Mouse (Mus musculus) left cerebral cortex, adult 9 months (tissue): ENCODE results near the gene Spire2.
A peak's percentile ranks its signal among the peaks of the same experiment; 100 is the strongest.

Source experiments
- DNase-seq, 2 experiments: peaks; one replicate each; pipeline ENCODE4 v3.0.0; 2022; ENCODE audit warnings: low spot score in 2 of 2

Gene Spire2

DNA sequence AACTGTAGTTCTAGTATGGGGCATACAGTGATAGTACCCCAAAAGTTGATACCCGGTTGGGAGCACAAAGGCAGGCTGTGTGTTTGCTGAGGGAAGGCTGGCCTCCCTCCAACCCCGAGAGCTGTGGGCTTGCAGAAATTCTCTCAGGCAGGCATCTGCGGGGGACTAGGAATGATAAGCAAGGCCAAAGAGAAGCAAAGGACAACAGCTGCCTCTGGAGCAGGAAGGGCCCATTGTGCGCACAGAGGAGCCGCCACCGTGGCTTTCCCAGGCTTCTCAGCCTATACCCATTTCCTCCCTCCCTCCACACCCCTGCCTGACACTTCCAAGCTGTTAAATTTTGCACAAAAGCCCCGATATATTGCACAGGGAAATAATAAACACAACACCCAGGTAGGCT, 1.4 kb downstream of the Spire2 start:
- no peak for DNase-seq

DNA sequence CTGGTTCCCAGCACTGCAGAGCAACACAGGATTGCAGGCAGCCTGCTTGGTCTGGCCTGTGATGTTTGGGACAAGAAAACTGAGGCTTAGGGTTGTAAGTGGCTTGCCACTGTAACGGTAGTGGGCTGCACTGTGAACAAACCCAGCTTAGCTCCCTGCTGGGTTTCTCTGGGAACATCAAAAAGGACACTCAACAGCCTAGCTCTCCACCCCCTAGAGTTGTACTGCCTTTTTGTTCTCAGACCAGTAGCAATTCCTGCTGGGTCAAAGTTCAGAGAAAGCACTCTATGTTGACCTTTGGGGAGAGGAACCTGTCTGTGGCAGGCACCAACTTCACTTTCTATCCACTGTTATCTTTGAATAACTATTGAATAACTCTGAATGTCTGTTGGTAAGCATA, 2.0 kb downstream of the Spire2 start:
- no peak for DNase-seq

DNA sequence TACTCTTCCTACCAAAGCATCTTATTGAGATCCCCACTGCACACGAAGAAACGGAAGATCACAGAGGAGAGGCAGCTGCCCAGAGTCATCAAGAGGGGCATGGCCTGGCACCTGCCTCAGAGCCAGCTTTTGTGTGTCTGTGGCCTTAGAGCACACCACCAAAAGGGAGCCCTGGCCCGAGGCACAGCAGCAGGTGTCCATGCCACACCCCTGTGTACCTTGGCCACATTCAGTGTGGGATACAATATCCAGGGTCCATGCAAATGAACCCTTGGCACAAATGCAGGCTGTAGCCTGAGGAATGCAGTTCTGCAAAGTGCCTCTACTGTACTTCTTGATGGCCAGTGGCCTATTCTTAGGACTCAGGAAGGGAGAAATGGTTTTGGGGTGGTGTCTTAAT, 5.0 kb downstream of the Spire2 start:
- DNase-seq = no peak

GRCm38 (mm10) chr8:123340071-123340470, 7.6 kb downstream of the Spire2 start:
- DNase-seq = no peak

GRCm38 (mm10) chr8:123341040-123342015, 8.8 kb downstream of the Spire2 start:
- no peak for DNase-seq

DNA sequence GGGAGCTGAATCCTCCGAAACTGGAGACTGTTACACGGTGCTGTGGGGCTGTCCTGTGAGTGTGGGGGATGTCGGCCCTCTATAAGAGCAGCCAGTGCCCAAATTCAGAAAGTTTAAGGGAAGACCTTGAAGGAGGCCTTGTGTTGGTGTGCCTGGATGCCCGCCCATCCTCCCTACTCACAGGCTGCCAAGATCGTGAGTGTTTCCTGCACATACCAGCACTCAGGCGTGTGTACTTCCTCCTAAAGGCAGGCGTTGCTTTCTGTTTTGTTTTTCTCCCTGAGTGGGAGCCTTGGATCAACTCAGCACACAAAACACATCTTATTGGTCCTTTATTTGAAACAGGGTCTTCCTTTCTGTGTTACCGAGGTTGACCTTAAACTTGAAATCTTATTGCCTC, 9.7 kb downstream of the Spire2 start:
- no peak for DNase-seq

DNA sequence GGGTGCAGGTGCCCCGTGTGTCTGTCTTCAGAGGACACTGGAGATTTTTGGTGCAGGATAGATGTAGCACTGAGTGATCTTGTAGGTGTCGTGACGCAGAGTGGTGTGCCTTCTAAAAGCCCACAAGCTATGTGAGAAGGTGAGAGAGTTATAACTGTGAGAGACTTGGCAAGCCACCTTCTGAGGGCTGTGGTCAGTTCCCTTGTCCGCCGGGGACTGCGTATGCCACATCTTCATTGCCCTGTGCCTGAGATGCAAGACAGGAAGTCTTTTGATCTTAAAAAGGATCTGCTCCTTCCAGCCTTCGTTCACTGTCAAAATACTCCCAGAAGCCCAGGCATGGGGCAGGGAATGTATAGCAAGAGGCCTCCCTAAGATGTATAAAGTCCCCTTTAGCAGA, 10.4 kb downstream of the Spire2 start:
- no peak for DNase-seq

DNA sequence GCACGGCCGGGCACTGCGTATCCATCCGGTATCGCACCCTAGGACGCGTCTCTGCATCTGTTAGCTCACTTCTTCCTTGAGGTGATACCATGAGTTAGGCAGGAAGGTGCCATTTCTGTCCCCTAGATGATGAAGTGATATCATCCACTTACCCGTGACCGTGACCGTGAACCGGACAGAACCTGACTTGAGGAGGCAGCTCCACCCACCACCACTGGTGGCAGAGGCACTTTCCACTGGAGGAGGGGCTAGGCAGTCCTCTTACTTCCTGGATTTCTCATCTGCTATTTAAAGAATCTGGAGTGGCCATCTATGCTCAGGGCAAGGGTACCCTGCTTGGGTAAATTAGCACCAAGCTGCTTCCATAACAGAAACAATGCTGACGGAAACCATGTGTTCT, 10.9 kb downstream of the Spire2 start:
- no peak for DNase-seq

DNA sequence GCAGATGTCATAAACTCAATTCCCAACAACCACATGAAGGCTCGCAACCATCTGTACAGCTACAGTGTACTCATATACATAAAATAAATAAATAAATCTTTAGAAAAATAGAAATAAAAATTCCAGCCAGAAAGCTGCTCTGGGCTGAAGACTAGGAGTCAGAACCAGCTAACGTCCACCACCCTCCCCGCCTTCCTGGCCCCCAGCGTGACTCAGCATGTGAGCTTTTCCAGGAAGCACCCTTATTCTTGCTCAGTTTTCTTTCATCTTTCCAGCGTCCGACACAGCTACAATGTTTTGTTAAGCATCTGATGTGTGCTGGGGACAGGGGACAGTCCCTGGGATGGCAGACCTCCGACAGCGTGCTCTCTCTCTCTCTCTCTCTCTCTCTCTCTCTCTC, 12.6 kb downstream of the Spire2 start:
- no peak for DNase-seq

DNA sequence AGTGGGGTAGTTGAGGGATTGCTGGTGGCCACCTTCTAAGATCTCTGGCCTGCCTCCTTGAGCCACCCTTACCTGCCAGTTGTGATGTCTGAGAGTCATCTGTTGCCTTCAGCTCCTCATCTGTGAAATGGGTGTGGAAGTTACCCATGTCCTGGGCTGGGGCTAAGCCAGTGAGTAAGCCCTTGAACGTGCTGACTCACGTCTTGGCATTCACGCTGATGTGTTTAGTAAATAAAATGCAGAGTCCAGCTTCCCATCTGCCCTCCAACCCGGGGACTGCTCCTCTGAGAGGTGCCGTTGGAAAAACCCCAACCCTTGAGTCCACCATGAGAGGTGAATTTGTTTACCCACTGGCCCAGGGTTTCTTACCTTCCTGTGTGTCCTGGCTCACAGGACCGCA, 13.3 kb downstream of the Spire2 start:
- no peak for DNase-seq

GRCm38 (mm10) chr8:123347293-123347692, 14.8 kb downstream of the Spire2 start:
- no peak for DNase-seq

DNA sequence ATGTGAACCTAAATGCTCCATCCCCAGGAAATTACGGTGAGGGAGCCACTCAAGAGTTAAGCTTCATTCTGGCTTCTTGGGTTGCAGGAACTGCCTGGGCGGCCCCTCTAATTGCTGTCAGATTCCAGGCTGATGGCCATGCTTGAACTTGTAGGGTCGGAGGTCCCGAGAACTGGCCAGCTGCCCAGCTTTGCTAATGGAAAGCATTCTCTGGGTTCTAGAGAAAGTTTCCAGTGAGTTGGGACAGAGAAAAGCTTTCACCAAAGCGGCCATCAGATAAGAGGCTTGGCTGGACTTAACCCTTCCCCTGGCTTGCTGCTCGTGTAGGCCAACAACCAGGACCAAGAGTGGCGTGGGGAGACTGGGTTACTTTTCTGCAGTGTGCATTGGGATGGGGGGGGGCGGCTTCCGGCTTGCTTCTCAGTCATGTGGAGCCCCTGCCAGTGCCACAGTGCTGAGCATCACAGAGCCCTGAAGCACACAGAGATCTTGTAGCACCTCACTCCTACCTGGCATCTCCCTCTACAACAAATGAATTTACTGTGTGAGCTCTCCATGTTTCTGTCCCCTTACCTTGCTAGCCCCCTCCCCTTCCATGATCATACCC, 15.8 kb downstream of the Spire2 start:
- DNase-seq = no peak

DNA sequence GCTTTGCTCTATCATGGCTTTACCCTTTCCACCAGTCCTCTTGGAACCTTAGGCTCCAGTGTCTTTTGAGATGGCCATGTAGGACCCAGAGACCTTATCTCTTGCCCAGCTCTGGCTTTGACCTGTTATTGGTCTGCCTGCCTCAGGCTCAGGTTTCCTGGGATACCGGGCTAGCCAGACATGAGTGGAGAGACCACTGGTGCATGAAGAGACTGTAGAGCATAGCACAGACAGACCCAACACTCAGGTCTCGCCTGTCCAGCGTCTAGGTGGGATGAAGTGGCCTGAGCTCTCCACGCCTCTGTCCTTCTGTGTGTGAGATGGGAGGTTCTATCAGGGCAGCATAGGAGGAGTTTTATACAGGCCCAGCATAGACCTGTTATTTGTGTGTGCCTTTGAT, 16.6 kb downstream of the Spire2 start:
- no peak for DNase-seq

GRCm38 (mm10) chr8:123352118-123352517, 19.6 kb downstream of the Spire2 start:
- no peak for DNase-seq

GRCm38 (mm10) chr8:123352786-123353185, 20.3 kb downstream of the Spire2 start:
- DNase-seq = peak in 1 of 2 experiments; percentile 44

DNA sequence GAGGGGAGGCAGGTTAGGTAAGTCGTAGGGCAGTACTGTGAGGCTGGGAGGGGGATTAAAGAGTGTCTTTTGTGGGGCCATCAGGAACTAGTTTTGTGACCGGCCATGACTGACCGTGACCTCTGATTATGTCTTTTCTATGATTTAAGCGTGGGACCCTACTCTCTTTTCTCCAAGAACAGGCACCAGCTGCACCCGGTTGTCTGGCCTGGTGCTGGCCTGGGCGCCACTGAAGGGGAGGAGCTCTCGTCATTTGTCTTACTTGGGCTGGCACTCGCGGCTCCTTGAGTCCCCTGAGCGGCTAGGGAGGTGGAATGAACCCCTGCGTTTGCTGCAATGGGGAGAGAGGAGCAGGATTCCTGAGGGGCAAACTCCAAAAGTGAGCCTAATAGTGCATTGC, 20.7 kb downstream of the Spire2 start:
- DNase-seq = no peak

DNA sequence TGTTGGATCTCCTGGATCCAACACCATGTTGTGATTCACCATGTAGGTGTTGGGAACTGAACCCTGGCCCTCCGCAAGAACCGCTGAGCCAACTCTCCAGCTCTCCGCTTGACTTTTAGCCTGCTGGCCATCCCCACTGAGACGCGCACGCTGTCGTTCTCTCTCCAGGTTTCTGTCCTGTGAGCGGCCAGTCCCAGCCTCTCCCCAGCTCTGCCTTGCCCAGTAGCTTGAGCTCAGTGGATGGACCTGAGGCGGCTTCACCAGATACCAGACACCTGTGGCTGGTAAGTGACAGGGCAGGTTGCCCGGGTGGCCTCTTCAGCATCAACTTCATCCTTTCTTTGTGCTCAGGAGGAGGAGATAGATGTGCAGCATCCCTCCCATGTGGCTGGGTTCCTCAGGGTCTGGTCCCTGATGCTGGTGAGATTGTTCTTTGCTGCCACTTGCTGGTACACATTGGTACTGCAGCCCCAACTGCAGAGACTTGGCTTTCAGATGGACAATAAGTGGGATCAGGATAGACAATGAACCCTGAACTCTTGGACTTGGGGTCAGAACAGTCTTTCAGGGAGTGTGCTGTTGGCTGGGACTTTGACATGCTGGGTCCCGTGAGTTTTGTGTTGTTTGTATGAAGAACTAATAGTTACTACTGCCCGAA, 28.7 kb downstream of the Spire2 start:
- DNase-seq = peak in 1 of 2 experiments; percentile 90

- peak; percentile 93 to 96 for DNase-seq
Observed at GRCm38 (mm10) chr8:123373403-123374238, 41.1 kb downstream of the Spire2 start, which contains the start of gene Tcf25. TSS of gene Tcf25 (plus strand) at chr8:123373753.

DNA sequence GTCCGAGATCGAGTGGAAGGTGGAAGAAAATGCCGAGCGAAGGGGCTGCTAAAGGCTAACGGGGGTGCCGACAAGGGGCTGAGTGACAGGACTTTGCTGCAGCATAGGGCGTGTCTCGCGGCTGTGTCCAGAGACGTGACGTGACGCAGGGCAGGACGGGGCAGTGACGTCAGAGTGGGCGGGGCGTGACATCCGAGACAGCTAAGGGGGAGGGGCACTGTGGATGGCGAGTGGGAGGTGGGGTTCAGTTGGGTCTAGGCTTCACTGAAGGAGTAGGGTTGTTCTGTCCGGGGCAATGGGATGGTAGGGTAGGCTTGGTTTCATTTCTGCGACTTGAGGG, 41.7 kb downstream of the Spire2 start:
- peak; percentile 66 to 92 for DNase-seq

- DNase-seq = no peak
Observed at GRCm38 (mm10) chr8:123375701-123376100, 43.2 kb downstream of the Spire2 start.

GRCm38 (mm10) chr8:123376106-123376505, 43.6 kb downstream of the Spire2 start:
- no peak for DNase-seq

DNA sequence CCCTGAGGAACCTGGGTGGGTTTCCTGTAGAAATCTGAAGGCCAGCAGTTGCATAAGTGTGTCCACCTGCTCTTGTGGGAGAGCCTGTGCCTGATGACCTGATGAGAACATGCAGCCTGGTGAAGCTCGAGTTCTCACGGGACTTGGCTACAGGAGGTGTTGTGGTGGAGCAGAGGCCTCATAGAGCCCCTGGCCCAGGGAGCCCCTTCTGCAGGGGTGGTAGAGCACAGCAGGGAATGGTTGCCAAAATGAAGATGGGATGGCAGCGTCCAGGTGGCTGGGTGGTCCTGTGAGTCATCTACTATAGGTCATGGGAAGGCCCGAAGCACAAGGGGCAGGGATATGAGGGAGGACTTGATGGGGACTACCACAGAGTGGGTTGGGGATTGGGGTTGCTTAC, 49.2 kb downstream of the Spire2 start:
- no peak for DNase-seq
